Comparison of ENCODE assay signal across 8 mouse cellular contexts in genomic region chr17:6097884-6098283, GRCm38 (mm10). TPM values are rescaled to one million over a fixed set of nuclear protein-coding genes. Genes with fewer than 3 reads are reported as not detected.
DNase-seq lines count a peak whose midpoint lies in the region; ATAC-seq and TF ChIP-seq lines count a peak whose summit lies in the region.

No protein-coding gene starts in this region.

- H3K4me2 ChIP-seq in midbrain, embryonic 14.5 days (ENCODE audit: low read length), result no peak overlapping the region
- H3K4me2 ChIP-seq in stomach, postnatal 0 days (replicated peaks; ENCODE audit: low read depth), result no peak overlapping the region

- no peaks in the 10 kb centered on the region for H3K36me3 ChIP-seq in hindbrain, embryonic 10.5 days
- no peaks in the 10 kb centered on the region for H3K36me3 ChIP-seq in midbrain, embryonic 14.5 days (ENCODE audit: control insufficient read depth, insufficient read depth, low read length)
- no peaks in the 10 kb centered on the region for H3K36me3 ChIP-seq in stomach, postnatal 0 days (ENCODE audit: control insufficient read depth, insufficient read depth, low read length)

- ATAC-seq in midbrain, embryonic 14.5 days (ENCODE audit: low FRiP score, low TSS enrichment), result no peak
- ATAC-seq in stomach, postnatal 0 days (ENCODE audit: low FRiP score, low TSS enrichment), result peak; percentile 68; the same call in 1 of the 2 replicates

- H3K4me3 ChIP-seq in cortical plate, adult 2 months (ENCODE audit: insufficient read depth, low read length), result no peak overlapping the region
- no peak overlapping the region for H3K4me3 ChIP-seq in hindbrain, embryonic 10.5 days
- H3K4me3 ChIP-seq in midbrain, embryonic 14.5 days (replicated peaks; ENCODE audit: low read depth, low read length), result no peak overlapping the region
- H3K4me3 ChIP-seq in stomach, postnatal 0 days (ENCODE audit: low read depth, low read length), result no peak overlapping the region

- H3K4me1 ChIP-seq in cortical plate, adult 2 months (ENCODE audit: control insufficient read depth, insufficient read depth, low read length), result no peaks in the 10 kb centered on the region
- H3K4me1 ChIP-seq in hindbrain, embryonic 10.5 days (replicated peaks), result no peaks in the 10 kb centered on the region
- H3K4me1 ChIP-seq in midbrain, embryonic 14.5 days (ENCODE audit: control insufficient read depth, insufficient read depth, low read length), result no peaks in the 10 kb centered on the region
- no peaks in the 10 kb centered on the region for H3K4me1 ChIP-seq in stomach, postnatal 0 days (replicated peaks; ENCODE audit: control insufficient read depth, insufficient read depth)

- H3K27ac ChIP-seq in cortical plate, adult 2 months (ENCODE audit: insufficient read depth, low read length), result no peak overlapping the region
- H3K27ac ChIP-seq in hindbrain, embryonic 10.5 days, result no peak overlapping the region
- H3K27ac ChIP-seq in midbrain, embryonic 14.5 days (replicated peaks; ENCODE audit: low read depth, low read length), result no peak overlapping the region
- no peak overlapping the region for H3K27ac ChIP-seq in stomach, postnatal 0 days (replicated peaks)

- peak; percentile 50 for DNase-seq in gastrocnemius, adult 18-20 months (ENCODE audit: low spot score)
- no peak for DNase-seq in gastrocnemius, postnatal 25 days
- peak; percentile 34 for DNase-seq in Muller cell, postnatal 12 days (ENCODE audit: inconsistent ontology term)
- DNase-seq in hindbrain, embryonic 10.5 days (ENCODE audit: low spot score), result peak; percentile 53
- peak; percentile 58 to 66 for DNase-seq in left cerebral cortex, adult 18-20 months (ENCODE audit: low spot score in 2 of 2)
- peak; percentile 87 for DNase-seq in midbrain, embryonic 14.5 days
- DNase-seq in stomach, postnatal 0 days (ENCODE audit: low spot score), result peak; percentile 64

- no peaks in the 10 kb centered on the region for H3K27me3 ChIP-seq in hindbrain, embryonic 10.5 days (ENCODE audit: insufficient read depth, poor library complexity, severe bottlenecking)
- no peaks in the 10 kb centered on the region for H3K27me3 ChIP-seq in midbrain, embryonic 14.5 days (ENCODE audit: control insufficient read depth, insufficient read depth, low read length)
- no peaks in the 10 kb centered on the region for H3K27me3 ChIP-seq in stomach, postnatal 0 days (ENCODE audit: control insufficient read depth, insufficient read depth, low read length)

- H3K9me3 ChIP-seq in hindbrain, embryonic 10.5 days, result no peaks in the 10 kb centered on the region
- H3K9me3 ChIP-seq in midbrain, embryonic 14.5 days (ENCODE audit: control insufficient read depth, low read length), result no peaks in the 10 kb centered on the region
- no peaks in the 10 kb centered on the region for H3K9me3 ChIP-seq in stomach, postnatal 0 days (ENCODE audit: control insufficient read depth, low read length)

- no peak overlapping the region for H3K9ac ChIP-seq in midbrain, embryonic 14.5 days (replicated peaks; ENCODE audit: low read length)
- H3K9ac ChIP-seq in stomach, postnatal 0 days (ENCODE audit: low read length), result no peak overlapping the region

- 35% methylated on average over 4 of the region's 4 CpGs for WGBS in hindbrain, embryonic 10.5 days
- WGBS in midbrain, embryonic 14.5 days, result 31% methylated on average over 4 of the region's 4 CpGs
- 31% methylated on average over 4 of the region's 4 CpGs for WGBS in stomach, postnatal 0 days

- TF ChIP-seq POLR2A in cortical plate, adult 2 months (IDR thresholded peaks at IDR 0.05; ENCODE audit: extremely low read depth, insufficient read depth, low read length), result no peak

- TF ChIP-seq CTCF in cortical plate, adult 2 months (IDR thresholded peaks at IDR 0.05; ENCODE audit: extremely low read depth, insufficient read depth, low read length), result peak; percentile 90
- peak; percentile 91 for TF ChIP-seq CTCF in stomach, postnatal 0 days (IDR thresholded peaks at IDR 0.05; ENCODE audit: low read depth)

- TF ChIP-seq EP300 in stomach, postnatal 0 days (optimal IDR thresholded peaks at IDR 0.05), result no peak

RNA-seq across cellular contexts. Expression of gene Tulp4, which starts 8.4 kb away (rescaled TPM):
- total RNA-seq in gastrocnemius, adult 18-20 months (2021), result 100 to 1,000 TPM; 119 to 140 TPM
- 100 to 1,000 TPM in 1 of 2 experiments, 10 to 100 TPM in 1; 95.2 to 117 TPM for total RNA-seq in gastrocnemius, postnatal 25 days (2021)
- polyA plus RNA-seq in cortical plate, adult 2 months (2012; rRNA removed), result 79.1 and 82.0 TPM in 2 replicates
- polyA plus RNA-seq in hindbrain, embryonic 10.5 days (2016; fragmentation: Nextera tagmentation; extraction: Ambion mirVana), result 133 and 134 TPM in 2 replicates
- 100 to 1,000 TPM; 355 to 366 TPM for total RNA-seq in left cerebral cortex, adult 18-20 months (2021)
- polyA plus RNA-seq in midbrain, embryonic 14.5 days (2014; fragmentation: Nextera tagmentation; extraction: Ambion mirVana), result 203 and 212 TPM in 2 replicates
- 33.6 and 39.3 TPM in 2 replicates for polyA plus RNA-seq in stomach, postnatal 0 days (2015; fragmentation: Nextera tagmentation; extraction: Ambion mirVana)

RNA-seq across cellular contexts. Expression of gene Gtf2h5, which starts 18.3 kb away (rescaled TPM):
- total RNA-seq in gastrocnemius, adult 18-20 months (2021), result 10 to 100 TPM; 48.4 to 53.7 TPM
- total RNA-seq in gastrocnemius, postnatal 25 days (2021), result 10 to 100 TPM; 45.1 to 49.0 TPM
- 83.4 and 86.6 TPM in 2 replicates for polyA plus RNA-seq in cortical plate, adult 2 months (2012; rRNA removed)
- polyA plus RNA-seq in hindbrain, embryonic 10.5 days (2016; fragmentation: Nextera tagmentation; extraction: Ambion mirVana), result 166 and 169 TPM in 2 replicates
- total RNA-seq in left cerebral cortex, adult 18-20 months (2021), result 100 to 1,000 TPM; 104 to 113 TPM
- polyA plus RNA-seq in midbrain, embryonic 14.5 days (2014; fragmentation: Nextera tagmentation; extraction: Ambion mirVana), result 194 and 234 TPM in 2 replicates
- 128 and 141 TPM in 2 replicates for polyA plus RNA-seq in stomach, postnatal 0 days (2015; fragmentation: Nextera tagmentation; extraction: Ambion mirVana)

RNA-seq across cellular contexts. Expression of gene Serac1, which starts 18.3 kb away (rescaled TPM):
- 1 to 10 TPM; 6.2 to 7.0 TPM for total RNA-seq in gastrocnemius, adult 18-20 months (2021)
- total RNA-seq in gastrocnemius, postnatal 25 days (2021), result 1 to 10 TPM; 5.2 to 5.4 TPM
- 24.3 and 25.2 TPM in 2 replicates for polyA plus RNA-seq in cortical plate, adult 2 months (2012; rRNA removed)
- polyA plus RNA-seq in hindbrain, embryonic 10.5 days (2016; fragmentation: Nextera tagmentation; extraction: Ambion mirVana), result 6.7 and 7.2 TPM in 2 replicates
- 10 to 100 TPM; 16.1 to 17.3 TPM for total RNA-seq in left cerebral cortex, adult 18-20 months (2021)
- polyA plus RNA-seq in midbrain, embryonic 14.5 days (2014; fragmentation: Nextera tagmentation; extraction: Ambion mirVana), result 10.6 and 12.9 TPM in 2 replicates
- 1.4 and 1.5 TPM in 2 replicates for polyA plus RNA-seq in stomach, postnatal 0 days (2015; fragmentation: Nextera tagmentation; extraction: Ambion mirVana)
